Comparison of ENCODE assay signal across 21 mouse cellular contexts in genomic region chr3:125159763-125160162, GRCm38 (mm10).
A peak's percentile ranks its signal among the peaks of the same experiment; 100 is the strongest.
DNase-seq lines count a peak whose midpoint lies in the region; ATAC-seq and TF ChIP-seq lines count a peak whose summit lies in the region.
"Had no signal": no experiment of that assay in that cellular context is flagged by ENCODE, and none has a peak within 500 bp of the region (broad histone marks: within the 10 kb centered on the region; RNA-seq: fewer than 3 reads in every experiment).

No protein-coding gene starts in this region.

- no peaks in the 10 kb centered on the region for H3K4me1 ChIP-seq in MEL (ENCODE audit: control insufficient read depth in 1 of 2, insufficient read depth in 2 of 2, low read length in 2 of 2)
- H3K4me1 ChIP-seq in midbrain, embryonic 13.5 days (replicated peaks): no peaks in the 10 kb centered on the region
- H3K4me1 ChIP-seq in forebrain, embryonic 12.5 days: no peaks in the 10 kb centered on the region
- H3K4me1 ChIP-seq: embryonic facial prominence, embryonic 10.5 days; heart, embryonic 10.5 days; hindbrain, embryonic 13.5 days had no signal

- ATAC-seq in hematopoietic stem cell, adult 5-6 weeks (replicated peaks in 1 of 2; ENCODE audit: insufficient read depth in 1 of 2, low FRiP score in 2 of 2, low TSS enrichment in 1 of 2, low read depth in 1 of 2, poor library complexity in 2 of 2, severe bottlenecking in 2 of 2): peak; percentile 93 to 96
- ATAC-seq in megakaryocyte-erythroid progenitor cell, adult 5-6 weeks (replicated peaks; ENCODE audit: low FRiP score, low TSS enrichment, poor library complexity, severe bottlenecking): peak; percentile 70
- no peak for ATAC-seq in midbrain, embryonic 13.5 days
- ATAC-seq in forebrain, embryonic 12.5 days (ENCODE audit: low FRiP score): no peak
- ATAC-seq: forebrain, embryonic 14.5 days; hindbrain, postnatal 0 days had no signal

- no peak for TF ChIP-seq POLR2A in MEL (IDR thresholded peaks at IDR 0.05; ENCODE audit: control insufficient read depth in 1 of 2, insufficient read depth in 1 of 2, low read depth in 1 of 2, low read length in 2 of 2, poor library complexity in 1 of 2)

- H3K4me3 ChIP-seq in MEL (ENCODE audit: control insufficient read depth in 1 of 2, insufficient read depth in 1 of 2, low read depth in 2 of 2, low read length in 2 of 2): no peak overlapping the region
- H3K4me3 ChIP-seq in midbrain, embryonic 13.5 days (replicated peaks): no peak overlapping the region
- no peak overlapping the region for H3K4me3 ChIP-seq in forebrain, embryonic 12.5 days (replicated peaks)
- H3K4me3 ChIP-seq: embryonic facial prominence, embryonic 10.5 days; gastrocnemius, adult 2 months; heart, embryonic 10.5 days; hindbrain, embryonic 13.5 days had no signal

- H3K79me2 ChIP-seq in MEL (ENCODE audit: control insufficient read depth, insufficient read depth, low read length, poor library complexity): no peaks in the 10 kb centered on the region

- TF ChIP-seq RAD21 in MEL (IDR thresholded peaks at IDR 0.05; ENCODE audit: low read depth, low read length): no peak

- no peaks in the 10 kb centered on the region for H3K27me3 ChIP-seq in MEL (ENCODE audit: control insufficient read depth in 1 of 2, insufficient read depth in 2 of 2, low read length in 2 of 2)
- H3K27me3 ChIP-seq in midbrain, embryonic 13.5 days: no peaks in the 10 kb centered on the region
- H3K27me3 ChIP-seq in forebrain, embryonic 12.5 days: no peaks in the 10 kb centered on the region
- H3K27me3 ChIP-seq: hindbrain, embryonic 13.5 days had no signal

- DNase-seq in 416B (ENCODE audit: low read depth) (peak; percentile 96), MEL (ENCODE audit: low read depth, low spot score) (peak; percentile 10)
- no peak for DNase-seq in adrenal gland, adult (ENCODE audit: inconsistent age in 2 of 2, low spot score in 1 of 2)
- DNase-seq: adrenal gland, postnatal 14 days; cerebellum, adult 18-20 months; cerebellum, adult 9-11 months; cerebellum, postnatal 36 days; gastrocnemius, adult 2 months; gastrocnemius, postnatal 25 days; heart, adult 18-20 months; heart, postnatal 10 days; heart, postnatal 4 days had no signal

- no peak overlapping the region for H3K27ac ChIP-seq in MEL (ENCODE audit: control insufficient read depth, low read depth, low read length)
- no peak overlapping the region for H3K27ac ChIP-seq in midbrain, embryonic 13.5 days
- H3K27ac ChIP-seq in forebrain, embryonic 12.5 days: no peak overlapping the region
- H3K27ac ChIP-seq: embryonic facial prominence, embryonic 10.5 days; gastrocnemius, adult 2 months; heart, embryonic 10.5 days; hindbrain, embryonic 13.5 days; hindbrain, postnatal 0 days had no signal

- H3K9ac ChIP-seq in MEL (ENCODE audit: control insufficient read depth, low read depth, low read length, poor library complexity, severe bottlenecking): no peak overlapping the region
- no peak overlapping the region for H3K9ac ChIP-seq in midbrain, embryonic 13.5 days (replicated peaks)
- H3K9ac ChIP-seq in forebrain, embryonic 12.5 days: no peak overlapping the region
- H3K9ac ChIP-seq: hindbrain, embryonic 13.5 days had no signal

- H3K9me3 ChIP-seq in MEL (replicated peaks; ENCODE audit: insufficient read depth, low read length): no peaks in the 10 kb centered on the region
- H3K9me3 ChIP-seq in midbrain, embryonic 13.5 days: no peaks in the 10 kb centered on the region
- H3K9me3 ChIP-seq in forebrain, embryonic 12.5 days: no peaks in the 10 kb centered on the region
- H3K9me3 ChIP-seq: embryonic facial prominence, embryonic 10.5 days; heart, embryonic 10.5 days; hindbrain, embryonic 13.5 days had no signal

- H3K4me2 ChIP-seq in midbrain, embryonic 13.5 days (replicated peaks): no peak overlapping the region
- H3K4me2 ChIP-seq in forebrain, embryonic 12.5 days: no peak overlapping the region
- H3K4me2 ChIP-seq: hindbrain, embryonic 13.5 days had no signal

- no peak for TF ChIP-seq EP300 in MEL (IDR thresholded peaks at IDR 0.05; ENCODE audit: low read depth in 1 of 2, low read length in 2 of 2)

- WGBS in midbrain, embryonic 13.5 days: 92% methylated on average over 5 of the region's 5 CpGs
- WGBS in forebrain, embryonic 12.5 days: 91% methylated on average over 5 of the region's 5 CpGs

- TF ChIP-seq CTCF in MEL (IDR thresholded peaks at IDR 0.05 in 2 of 3, conservative IDR thresholded peaks at IDR 0.05 in 1 of 3; ENCODE audit: control insufficient read depth in 1 of 3, insufficient read depth in 1 of 3, low read depth in 2 of 3, low read length in 3 of 3, poor library complexity in 1 of 3, severe bottlenecking in 1 of 3): no peak

- H3K36me3 ChIP-seq in MEL (ENCODE audit: control insufficient read depth in 1 of 2, insufficient read depth in 2 of 2, low read length in 2 of 2): no peaks in the 10 kb centered on the region
- H3K36me3 ChIP-seq in midbrain, embryonic 13.5 days: no peaks in the 10 kb centered on the region
- H3K36me3 ChIP-seq in forebrain, embryonic 12.5 days (replicated peaks): no peaks in the 10 kb centered on the region
- H3K36me3 ChIP-seq: embryonic facial prominence, embryonic 10.5 days; heart, embryonic 10.5 days; hindbrain, embryonic 13.5 days had no signal

TF ChIP-seq in MEL, 35 proteins besides CTCF, POLR2A, EP300 and RAD21:
- no peak for TF ChIP-seq ELF1 (IDR thresholded peaks at IDR 0.05; ENCODE audit: low read depth, low read length)

Comparison
In these comparisons a context has a peak if more than half of its experiments do, and no peak if none do; other contexts are left out.
1. DNase-seq: peak in 416B (single experiment) and MEL (single experiment); none in adrenal gland, adult (0 of 2).
2. ATAC-seq: peak in hematopoietic stem cell, adult 5-6 weeks (2 of 2) and megakaryocyte-erythroid progenitor cell, adult 5-6 weeks (single experiment); none in midbrain, embryonic 13.5 days (single experiment) and forebrain, embryonic 12.5 days (single experiment).